Mouse (Mus musculus): ENCODE measurements around the gene Fli1.

DNA sequence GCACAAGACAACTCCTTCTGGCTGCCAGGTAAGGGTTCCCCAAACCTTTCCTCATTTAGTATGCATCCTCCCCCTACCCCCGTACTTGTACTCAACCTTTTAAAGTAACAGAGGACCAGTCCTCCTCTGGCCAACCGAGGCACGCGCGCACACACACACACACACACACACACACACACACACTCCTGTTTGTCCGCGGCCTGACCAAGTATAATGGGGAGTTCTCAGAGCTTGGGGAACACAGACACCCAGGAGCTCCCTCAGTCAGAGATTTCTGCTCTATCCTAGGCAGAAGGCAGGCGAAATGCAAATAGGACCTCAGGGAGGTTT lies 134.0 kb downstream of the Fli1 start:
- no peak for TF ChIP-seq CTCF (IDR thresholded peaks at IDR 0.05; ENCODE audit: low read depth, low read length)
- TF ChIP-seq POLR2A (IDR thresholded peaks at IDR 0.05; ENCODE audit: extremely low read depth, insufficient read depth, low read length) = no peak
